Mouse (Mus musculus) B cell, adult (primary cell): ENCODE measurements around the gene Lingo3. TPM values are rescaled to one million over a fixed set of nuclear protein-coding genes. Genes with fewer than 3 reads are reported as not detected.

Source experiments
- total RNA-seq: library from RNA; stranded (reverse); gene quantifications from 4 replicates; pipeline ENCODE4 v1.2.4, GENCODE M21; 2023; ENCODE audit not compliant: inconsistent age

The Lingo3 gene
- total RNA-seq = not detected in 4 replicates

DNA sequence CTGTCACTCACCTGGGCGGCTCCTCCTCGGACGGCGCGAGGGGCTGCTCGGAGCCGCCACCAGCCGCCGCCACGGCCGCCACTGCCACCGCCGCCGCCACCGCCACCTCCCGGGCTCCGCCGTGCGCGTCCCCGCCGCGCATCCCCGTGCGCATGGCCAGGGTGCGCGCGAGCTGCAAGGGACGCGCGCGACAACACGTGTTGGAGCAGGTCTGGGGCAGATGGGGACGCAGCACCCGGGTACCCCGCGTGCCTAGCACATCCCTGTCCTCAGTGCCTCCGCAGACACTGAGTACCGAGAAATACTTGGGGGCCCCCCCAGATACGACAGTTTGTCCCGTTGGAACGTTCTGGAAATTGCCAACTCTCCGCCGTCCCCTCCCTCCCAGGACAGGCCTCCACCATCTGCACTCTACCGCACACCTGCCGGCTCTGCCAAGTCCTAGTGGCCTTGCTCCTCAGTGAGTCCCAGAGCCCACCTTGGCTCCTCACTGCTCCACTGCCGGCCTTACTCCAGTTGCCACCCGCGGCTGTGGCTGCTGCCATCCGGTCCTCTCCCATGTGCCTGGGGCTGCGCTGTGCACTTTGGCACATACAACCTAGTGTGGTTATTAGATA lies at the start of gene Lingo3:
TSS of gene Lingo3 (minus strand) at position 109 of the 617 bp plus-strand sequence.

DNA sequence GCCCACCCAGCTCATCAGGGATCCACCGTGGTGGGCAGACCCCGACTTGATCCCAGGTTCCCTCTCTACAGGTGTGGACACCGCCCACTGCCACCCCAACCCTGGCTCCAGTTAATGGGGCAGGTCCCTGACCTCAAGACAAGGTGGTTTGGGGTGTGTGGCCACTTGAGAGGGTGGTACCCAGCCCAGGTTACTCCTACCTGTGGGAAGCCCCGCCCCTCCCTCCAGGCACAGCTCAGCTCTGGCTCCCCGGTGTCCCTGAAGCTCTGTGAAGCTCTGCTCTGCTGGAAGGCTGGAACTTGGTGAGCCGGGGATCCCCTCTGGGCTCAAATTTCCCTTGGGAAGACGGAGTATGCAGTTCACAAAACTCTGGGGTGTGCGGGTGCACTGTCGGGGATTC lies 27.7 kb upstream of the Lingo3 start, which contains the start of gene Tmprss9:
TSS of gene Tmprss9 (plus strand) at position 268 of the 400 bp plus-strand sequence.

DNA sequence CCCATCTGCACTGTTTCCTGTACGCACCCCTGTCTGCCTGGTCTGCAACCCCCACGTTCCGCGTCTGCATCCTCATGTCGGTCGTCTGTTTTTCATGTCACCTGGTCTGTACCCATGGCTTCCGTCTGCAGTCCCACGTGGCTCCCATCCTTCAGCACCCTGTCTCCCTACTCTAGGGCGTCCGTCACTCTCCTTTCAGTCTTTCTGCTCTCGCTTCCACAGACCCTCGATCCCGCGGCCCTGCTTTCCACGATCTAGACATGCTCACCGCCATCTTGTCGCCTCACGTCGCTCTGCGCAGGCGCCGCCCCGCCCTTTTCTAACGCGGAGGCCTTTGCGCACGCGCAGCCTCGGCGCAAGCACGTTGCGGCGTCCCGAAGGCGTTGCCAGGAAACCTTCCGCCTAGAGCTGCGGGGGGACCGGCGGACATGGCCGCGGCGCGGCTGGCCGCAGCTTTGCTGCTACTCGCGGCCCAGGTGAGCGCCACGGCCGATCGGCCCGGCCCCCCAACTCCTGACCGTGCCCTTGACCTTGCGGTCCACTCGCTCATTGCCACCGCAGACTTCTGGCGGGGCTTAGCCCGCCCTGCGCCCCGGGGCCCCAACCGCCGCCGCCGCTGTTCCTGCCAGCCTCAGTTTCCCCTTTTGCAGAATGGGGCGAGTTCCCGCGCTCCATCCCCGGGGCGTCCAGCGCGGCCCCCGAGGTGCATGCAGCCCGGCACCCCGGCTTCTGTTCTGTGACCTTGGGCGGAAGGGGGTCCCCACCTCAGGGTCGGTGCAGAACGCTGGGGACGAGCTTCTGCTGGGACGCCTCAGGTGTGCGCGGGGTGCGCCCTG lies 11.3 kb upstream of the Lingo3 start, which contains the start of the genes Lsm7 and Sppl2b:
TSS of gene Lsm7 (minus strand) at position 297 of the 836 bp plus-strand sequence.
TSS of gene Sppl2b (plus strand) at position 363 of the 836 bp plus-strand sequence.

DNA sequence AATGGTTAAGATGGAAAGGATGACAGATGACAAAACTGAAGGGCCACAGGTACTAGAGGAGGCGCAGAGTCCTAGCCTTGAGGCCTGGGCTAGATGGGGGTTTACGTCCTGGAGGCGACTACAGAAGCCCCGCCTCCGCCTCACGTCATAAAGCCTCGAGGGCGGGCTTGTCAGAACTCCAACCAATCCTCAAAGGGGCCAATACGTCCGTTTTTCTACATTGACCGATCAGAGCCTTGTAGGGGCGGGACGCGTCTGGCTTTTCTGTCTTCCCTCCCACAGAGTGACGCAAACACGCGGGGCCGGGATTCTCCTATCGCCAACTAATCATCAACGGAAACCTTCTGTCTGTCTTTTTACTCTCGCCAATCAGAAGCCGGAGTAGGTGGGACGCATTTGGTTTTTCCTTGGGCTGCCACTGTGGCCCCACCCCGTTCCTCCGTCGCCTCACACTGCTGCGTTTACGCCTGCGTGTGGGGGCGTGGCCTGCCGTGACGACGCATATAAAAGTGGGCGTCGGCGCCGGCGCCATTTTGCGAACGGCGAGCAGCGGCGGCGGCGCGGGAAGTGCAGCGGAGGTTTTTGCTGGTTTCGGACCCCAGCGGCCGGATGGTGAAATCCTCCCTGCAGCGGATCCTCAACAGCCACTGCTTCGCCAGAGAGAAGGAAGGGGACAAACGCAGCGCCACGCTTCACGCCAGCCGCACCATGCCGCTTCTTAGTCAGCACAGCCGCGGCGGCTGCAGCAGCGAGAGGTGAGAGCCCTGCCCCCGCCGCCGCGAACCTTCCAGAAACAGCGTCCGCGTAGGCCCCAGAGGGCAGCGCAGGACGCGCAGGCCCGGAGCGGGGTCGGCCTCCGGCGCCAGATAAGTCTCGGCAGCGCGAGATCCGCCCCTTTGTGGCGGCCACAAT lies 17.4 kb downstream of the Lingo3 start, which contains the start of gene Oaz1:
TSS of gene Oaz1 (plus strand) at position 506 of the 912 bp plus-strand sequence.

DNA sequence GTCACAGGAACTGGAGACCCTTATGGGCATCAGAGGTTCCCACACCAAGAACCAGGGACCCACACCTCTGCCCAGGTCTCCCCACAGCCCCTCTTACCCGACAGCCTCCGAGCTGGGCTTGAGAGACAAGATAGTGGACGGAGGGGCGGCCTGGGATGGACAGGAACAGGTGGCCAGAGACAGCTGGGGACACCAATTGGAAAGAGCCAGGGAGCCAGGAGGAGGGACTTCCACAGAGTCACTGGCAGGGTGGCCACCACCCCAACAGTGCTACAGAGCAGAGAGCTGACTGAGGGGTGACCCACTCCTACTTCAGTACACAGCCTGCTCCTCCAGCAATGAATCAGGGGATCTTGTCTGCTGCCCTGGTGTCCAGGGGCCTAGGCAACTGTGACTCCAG lies 30.5 kb downstream of the Lingo3 start, which contains the start of gene Jsrp1:
TSS of gene Jsrp1 (minus strand) at position 133 of the 400 bp plus-strand sequence.

DNA sequence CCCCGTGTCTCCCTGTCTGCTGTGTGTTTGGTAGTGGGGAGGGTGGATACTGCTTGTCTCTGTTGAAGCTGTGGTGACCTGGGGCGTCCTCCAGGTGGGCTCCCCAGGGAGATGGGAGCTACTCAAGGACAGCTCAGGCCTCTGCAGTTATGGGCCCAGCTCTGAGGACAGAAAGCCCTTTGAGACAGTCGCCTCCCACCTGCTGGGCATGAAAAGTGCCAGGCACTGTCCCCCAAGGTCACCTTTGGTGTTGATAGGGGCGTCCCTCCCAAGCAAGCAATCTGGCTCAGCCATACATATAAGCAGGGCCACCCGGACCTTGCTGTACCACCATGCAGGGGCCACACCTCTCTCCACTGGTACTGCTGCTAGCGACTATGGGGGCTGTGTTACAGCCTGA lies 38.9 kb downstream of the Lingo3 start, which contains the start of gene Amh:
TSS of gene Amh (plus strand) at position 328 of the 400 bp plus-strand sequence.

DNA sequence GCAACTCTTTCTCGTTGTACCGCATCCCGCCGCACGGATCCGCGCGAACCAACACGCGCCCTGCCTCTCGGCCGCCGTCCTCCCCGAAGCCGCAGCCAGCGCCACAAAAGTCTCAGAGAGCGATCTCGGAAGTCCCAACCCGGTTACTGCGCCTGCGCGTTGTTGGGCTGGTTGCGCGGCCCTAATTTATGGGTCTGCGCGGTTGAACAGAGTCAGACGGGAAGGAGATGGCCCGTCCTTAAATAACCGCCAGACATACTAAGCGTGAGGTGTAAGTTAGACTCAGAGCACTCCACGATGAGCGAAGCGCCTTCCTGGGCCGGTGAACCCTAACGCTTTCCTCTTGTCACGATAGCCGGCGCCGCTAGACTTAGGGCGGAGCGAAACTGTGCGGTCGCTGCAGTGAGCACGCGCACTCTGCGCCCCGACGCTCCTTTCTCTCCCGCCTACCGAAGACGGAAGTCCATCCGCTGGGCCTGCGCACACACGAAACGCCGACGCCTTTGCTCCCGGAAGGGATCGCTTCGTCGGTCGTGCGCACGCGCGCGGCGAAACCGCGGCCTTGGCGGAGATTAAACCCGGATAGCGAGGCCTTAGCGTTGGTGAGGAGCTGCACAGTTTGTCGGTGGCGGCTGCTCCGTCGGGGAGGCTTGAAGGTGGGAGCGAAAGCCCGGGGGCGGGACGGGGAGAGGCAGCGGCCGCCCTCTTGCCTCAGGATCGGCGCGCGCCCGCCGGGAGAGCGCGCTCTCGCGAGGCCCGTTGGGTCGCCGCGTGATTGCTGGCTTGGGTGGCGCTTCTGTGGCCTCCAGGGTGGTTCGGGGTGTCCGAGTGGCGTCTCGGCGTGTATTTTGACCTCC lies 45.5 kb downstream of the Lingo3 start, which contains the start of the genes Sf3a2 and Plekhj1:
TSS of gene Sf3a2 (plus strand) at position 49 of the 857 bp plus-strand sequence.
TSS of gene Plekhj1 (minus strand) at position 477 of the 857 bp plus-strand sequence.

Other genes starting within 250 kb of the Lingo3 start
- 59.8 to 72.2 TPM (median 66.6 TPM) in 4 replicates for gene Scamp4, start 241.2 kb downstream of the Lingo3 start, total RNA-seq
- 11.7 to 18.8 TPM (median 16.4 TPM) in 4 replicates for gene Adat3, start 241.2 kb downstream of the Lingo3 start, total RNA-seq
- 8.0 to 11.8 TPM (median 9.9 TPM) in 4 replicates for gene Gm49322, start 238.0 kb downstream of the Lingo3 start, total RNA-seq
- 197 to 226 TPM (median 216 TPM) in 4 replicates for gene Csnk1g2, start 221.2 kb downstream of the Lingo3 start, total RNA-seq
- gene Btbd2, start 187.0 kb downstream of the Lingo3 start, total RNA-seq = 28.4 to 35.4 TPM (median 33.8 TPM) in 4 replicates
- 439 to 470 TPM (median 448 TPM) in 4 replicates for gene Mknk2, start 165.9 kb downstream of the Lingo3 start, total RNA-seq
- gene Mob3a, start 142.1 kb downstream of the Lingo3 start, total RNA-seq = 98.5 to 112 TPM (median 103 TPM) in 4 replicates
- 27.3 to 49.1 TPM (median 36.6 TPM) in 4 replicates for gene Izumo4, start 141.9 kb downstream of the Lingo3 start, total RNA-seq
- 128 to 153 TPM (median 137 TPM) in 4 replicates for gene Ap3d1, start 101.8 kb downstream of the Lingo3 start, total RNA-seq
- gene Dot1l, start 88.8 kb downstream of the Lingo3 start, total RNA-seq = 65.5 to 67.7 TPM (median 67.0 TPM) in 4 replicates
- gene Sf3a2, start 45.8 kb downstream of the Lingo3 start, total RNA-seq = 69.6 to 87.1 TPM (median 77.5 TPM) in 4 replicates
- 120 to 133 TPM (median 122 TPM) in 4 replicates for gene Plekhj1, start 45.4 kb downstream of the Lingo3 start, total RNA-seq
- 0.96 to 1.9 TPM (median 1.5 TPM) in 4 replicates for gene Amh, start 38.8 kb downstream of the Lingo3 start, total RNA-seq
- gene Jsrp1, start 30.5 kb downstream of the Lingo3 start, total RNA-seq = not detected in 4 replicates
- 502 to 594 TPM (median 550 TPM) in 4 replicates for gene Oaz1, start 17.4 kb downstream of the Lingo3 start, total RNA-seq
- 20.6 to 35.7 TPM (median 27.3 TPM) in 4 replicates for gene Lsm7, start 11.2 kb upstream of the Lingo3 start, total RNA-seq
- 24.8 to 34.2 TPM (median 28.8 TPM) in 4 replicates for gene Sppl2b, start 11.2 kb upstream of the Lingo3 start, total RNA-seq
- gene Tmprss9, start 27.8 kb upstream of the Lingo3 start, total RNA-seq = not detected in 4 replicates
- 67.2 to 77.1 TPM (median 71.8 TPM) in 4 replicates for gene Timm13, start 56.9 kb upstream of the Lingo3 start, total RNA-seq
- 10.7 to 14.4 TPM (median 12.4 TPM) in 4 replicates for gene Lmnb2, start 74.2 kb upstream of the Lingo3 start, total RNA-seq
- 43.6 to 49.2 TPM (median 44.1 TPM) in 4 replicates for gene Gadd45b, start 86.0 kb upstream of the Lingo3 start, total RNA-seq
- gene Gng7, start 170.9 kb upstream of the Lingo3 start, total RNA-seq = 0.19 to 0.39 TPM (median 0.22 TPM) in 3 of 4 replicates, not detected in the other
- not detected in 4 replicates for gene Diras1, start 181.6 kb upstream of the Lingo3 start, total RNA-seq
- gene Slc39a3, start 193.4 kb upstream of the Lingo3 start, total RNA-seq = 10.1 to 13.0 TPM (median 12.5 TPM) in 4 replicates
- 62.6 to 68.2 TPM (median 64.7 TPM) in 4 replicates for gene Sgta, start 216.1 kb upstream of the Lingo3 start, total RNA-seq
- 17.0 to 20.3 TPM (median 17.5 TPM) in 4 replicates for gene Thop1, start 226.0 kb upstream of the Lingo3 start, total RNA-seq